Comparison of ENCODE assay signal across 11 mouse cellular contexts in the genomic region with DNA sequence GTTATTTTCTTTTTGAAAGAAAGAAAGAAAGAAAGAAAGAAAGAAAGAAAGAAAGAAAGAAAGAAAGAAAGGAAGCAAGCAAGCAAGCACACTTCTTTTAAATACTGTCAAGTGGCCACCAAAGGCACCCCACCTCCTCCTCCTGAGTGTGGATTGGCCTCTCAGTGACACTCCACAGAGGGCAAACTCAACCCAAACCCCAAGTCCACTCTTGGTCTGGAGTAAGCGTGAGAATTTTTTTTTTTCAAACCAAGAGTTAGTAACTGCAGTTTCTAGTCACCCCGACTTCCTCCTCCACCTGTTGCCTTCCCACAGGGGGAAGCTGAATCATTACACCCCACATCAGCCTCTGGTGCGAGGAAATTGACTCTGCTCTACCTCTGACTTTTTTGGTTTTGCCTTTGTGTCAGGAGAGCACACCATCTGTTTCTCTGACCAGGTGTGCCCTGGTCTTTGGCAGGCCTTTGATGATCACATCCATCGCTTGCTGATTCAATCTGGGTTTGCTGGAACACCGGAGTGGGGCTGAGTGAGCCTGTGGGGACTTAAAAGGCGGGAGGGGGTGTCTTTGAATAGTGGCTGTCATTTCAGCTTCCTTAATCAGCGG.
DNase-seq lines count a peak whose midpoint lies in the region; ATAC-seq and TF ChIP-seq lines count a peak whose summit lies in the region.
"Had no signal": no experiment of that assay in that cellular context is flagged by ENCODE, and none has a peak within 500 bp of the region (broad histone marks: within the 10 kb centered on the region; RNA-seq: fewer than 3 reads in every experiment).

No protein-coding gene starts in this region.

- H3K27ac ChIP-seq in kidney, postnatal 0 days, result peak overlapping the region; percentile 80
- H3K27ac ChIP-seq: midbrain, embryonic 12.5 days had no signal

- 41% methylated on average over 7 of the region's 7 CpGs for WGBS in kidney, postnatal 0 days

- ATAC-seq in kidney, postnatal 0 days (replicated peaks; ENCODE audit: low FRiP score, low read depth), result no peak
- peak; percentile 53 to 72; a peak in 3 of 4 replicates for ATAC-seq in hematopoietic stem cell, adult 5-6 weeks (replicated peaks in 1 of 2; ENCODE audit: insufficient read depth in 1 of 2, low FRiP score in 2 of 2, low TSS enrichment in 1 of 2, low read depth in 1 of 2, poor library complexity in 2 of 2, severe bottlenecking in 2 of 2)

- no peak overlapping the region for H3K4me3 ChIP-seq in kidney, postnatal 0 days (replicated peaks; ENCODE audit: low read depth, low read length)
- H3K4me3 ChIP-seq: hindbrain, embryonic 10.5 days; midbrain, embryonic 12.5 days had no signal

- no peaks in the 10 kb centered on the region for H3K9me3 ChIP-seq in kidney, postnatal 0 days (replicated peaks; ENCODE audit: low read length)
- H3K9me3 ChIP-seq: hindbrain, embryonic 10.5 days; midbrain, embryonic 12.5 days had no signal

- H3K36me3 ChIP-seq in kidney, postnatal 0 days (ENCODE audit: insufficient read depth, low read length), result no peaks in the 10 kb centered on the region
- no peaks in the 10 kb centered on the region; the same call in 1 of the 2 replicates for H3K36me3 ChIP-seq in splenic B cell, adult 2 months (ENCODE audit: control insufficient read depth, insufficient read depth, low read length, poor library complexity, severe bottlenecking)
- H3K36me3 ChIP-seq: hindbrain, embryonic 10.5 days had no signal

- TF ChIP-seq CTCF in kidney, postnatal 0 days (IDR thresholded peaks at IDR 0.05; ENCODE audit: low read depth), result no peak

- peak; percentile 46 for DNase-seq in cerebellum, adult 9-10 months
- DNase-seq in cerebellum, adult 11-12 months, result no peak
- DNase-seq in kidney, postnatal 0 days (ENCODE audit: low spot score), result peak; percentile 44
- no peak for DNase-seq in kidney, postnatal 14 days
- peak; percentile 36 for DNase-seq in splenic B cell, adult 2 months (ENCODE audit: low read depth, low spot score)
- DNase-seq in layer of hippocampus, adult 9-10 months (ENCODE audit: low spot score), result no peak
- no peak for DNase-seq in left cerebral cortex, adult 11 months (ENCODE audit: low spot score)
- DNase-seq: cerebellum, postnatal 10 days had no signal

- no peak overlapping the region for H3K9ac ChIP-seq in kidney, postnatal 0 days (ENCODE audit: low read depth, low read length)
- H3K9ac ChIP-seq: midbrain, embryonic 12.5 days had no signal

- H3K4me2 ChIP-seq in kidney, postnatal 0 days (ENCODE audit: low read length), result peak overlapping the region; percentile 30; the same call in 1 of the 2 replicates
- H3K4me2 ChIP-seq: midbrain, embryonic 12.5 days had no signal

- H3K27me3 ChIP-seq in kidney, postnatal 0 days (ENCODE audit: insufficient read depth, low read length), result no peaks in the 10 kb centered on the region
- no peaks in the 10 kb centered on the region for H3K27me3 ChIP-seq in splenic B cell, adult 2 months (ENCODE audit: control insufficient read depth, insufficient read depth, low read length, poor library complexity, severe bottlenecking)
- H3K27me3 ChIP-seq: midbrain, embryonic 12.5 days had no signal

- H3K4me1 ChIP-seq in kidney, postnatal 0 days (replicated peaks; ENCODE audit: insufficient read depth, low read length), result peaks cover 12% of the 10 kb centered on the region; the same call in 1 of the 2 replicates

Comparison
In these comparisons a context has a peak if more than half of its experiments do, and no peak if none do; other contexts are left out.
1. DNase-seq: peak in cerebellum, adult 9-10 months (single experiment), kidney, postnatal 0 days (single experiment) and splenic B cell, adult 2 months (single experiment); none in cerebellum, adult 11-12 months (single experiment), kidney, postnatal 14 days (single experiment), layer of hippocampus, adult 9-10 months (single experiment) and left cerebral cortex, adult 11 months (single experiment).